27 mouse cellular contexts compared by ENCODE assay signal in genomic region chr1:63486646-63487045, GRCm38 (mm10).
"Had no signal": no experiment of that assay in that cellular context is flagged by ENCODE, and none has a peak within 500 bp of the region (broad histone marks: within the 10 kb centered on the region; RNA-seq: fewer than 3 reads in every experiment).

No protein-coding gene starts in this region.

- ATAC-seq: hindbrain, embryonic 16.5 days; inflammation-experienced regulatory T-cells, adult 6 months; intestine, embryonic 15.5 days; intestine, postnatal 0 days; liver, embryonic 12.5 days had no signal

- H3K4me1 ChIP-seq: heart, embryonic 10.5 days; heart, embryonic 12.5 days; hindbrain, embryonic 10.5 days; hindbrain, embryonic 12.5 days; intestine, embryonic 15.5 days; kidney, embryonic 15.5 days; limb, embryonic 13.5 days; limb, embryonic 15.5 days; liver, embryonic 12.5 days had no signal

- H3K9ac ChIP-seq: heart, embryonic 12.5 days; hindbrain, embryonic 12.5 days; hindbrain, embryonic 14.5 days; intestine, embryonic 15.5 days; kidney, embryonic 15.5 days; limb, embryonic 13.5 days; limb, embryonic 15.5 days; liver, embryonic 12.5 days; liver, embryonic 14.5 days had no signal

- H3K4me3 ChIP-seq: heart, embryonic 10.5 days; heart, embryonic 12.5 days; hindbrain, embryonic 10.5 days; hindbrain, embryonic 12.5 days; intestine, embryonic 15.5 days; kidney, embryonic 15.5 days; limb, embryonic 13.5 days; limb, embryonic 15.5 days; liver, embryonic 12.5 days had no signal

- H3K36me3 ChIP-seq: heart, embryonic 10.5 days; heart, embryonic 12.5 days; intestine, embryonic 15.5 days; kidney, embryonic 15.5 days; limb, embryonic 13.5 days; limb, embryonic 15.5 days; liver, embryonic 12.5 days had no signal

- H3K4me2 ChIP-seq: heart, embryonic 12.5 days; hindbrain, embryonic 12.5 days; hindbrain, embryonic 14.5 days; intestine, embryonic 15.5 days; kidney, embryonic 15.5 days; limb, embryonic 13.5 days; limb, embryonic 15.5 days; liver, embryonic 12.5 days had no signal

- H3K9me3 ChIP-seq: heart, embryonic 10.5 days; heart, embryonic 12.5 days; hindbrain, embryonic 12.5 days; intestine, embryonic 15.5 days; kidney, embryonic 15.5 days; limb, embryonic 13.5 days; limb, embryonic 15.5 days; liver, embryonic 12.5 days had no signal

- H3K27me3 ChIP-seq: heart, embryonic 12.5 days; hindbrain, embryonic 12.5 days; intestine, embryonic 15.5 days; kidney, embryonic 15.5 days; limb, embryonic 13.5 days; limb, embryonic 15.5 days; liver, embryonic 12.5 days had no signal

- H3K27ac ChIP-seq: heart, embryonic 10.5 days; hindbrain, embryonic 10.5 days; hindbrain, embryonic 12.5 days; hindbrain, embryonic 14.5 days; intestine, embryonic 15.5 days; kidney, embryonic 15.5 days; kidney, postnatal 0 days; limb, embryonic 13.5 days; limb, embryonic 15.5 days; liver, embryonic 12.5 days; liver, embryonic 14.5 days had no signal

- DNase-seq: gastrocnemius, postnatal 14 days; gastrocnemius, postnatal 36 days; heart, adult 18-20 months; heart, postnatal 10 days; heart, postnatal 4 days; kidney, adult 18-20 months; kidney, adult 9 months; kidney, postnatal 14 days; kidney, postnatal 36 days; layer of hippocampus, adult 9-11 months; layer of hippocampus, postnatal 36 days; left cerebral cortex, postnatal 4 days had no signal
